Mouse (Mus musculus) midbrain, embryonic 10.5 days (tissue): Measurements from ENCODE around the gene Rcsd1. TPM values are rescaled to one million over a fixed set of nuclear protein-coding genes. Genes with fewer than 3 reads are reported as not detected.

Experiments used
- DNase-seq: peaks from one replicate; pipeline ENCODE4 v3.0.0-alpha.2; 2017; ENCODE audit warnings: low spot score
- H3K27ac ChIP-seq: fragments of 300-500 bp; sonication (generic); replicated peaks from 2 replicates; pipeline ENCODE4 v1.5.1; 2016; ENCODE audit warnings: mild to moderate bottlenecking
- H3K27me3 ChIP-seq: fragments of 300-500 bp; sonication (generic); 2 replicates; pipeline ENCODE4 v1.6.1; 2016; ENCODE audit warnings: low read depth, mild to moderate bottlenecking; ENCODE audit not compliant: poor library complexity, severe bottlenecking
- H3K36me3 ChIP-seq: fragments of 300-500 bp; sonication (generic); 2 replicates; pipeline ENCODE4 v1.6.1; 2016; ENCODE audit warnings: mild to moderate bottlenecking, moderate library complexity
- H3K4me1 ChIP-seq: fragments of 300-500 bp; sonication (generic); 2 replicates; pipeline ENCODE4 v1.6.1; 2016
- H3K4me3 ChIP-seq: fragments of 300-500 bp; sonication (generic); 2 replicates; pipeline ENCODE4 v1.5.1; 2016; ENCODE audit warnings: mild to moderate bottlenecking, moderate library complexity
- H3K9me3 ChIP-seq: fragments of 300-500 bp; sonication (generic); replicated peaks from 2 replicates; pipeline ENCODE4 v1.6.1; 2016; ENCODE audit warnings: mild to moderate bottlenecking
- WGBS: fragments of 180-500 bp; shearing (Covaris S2); methylation state at CpG from one replicate; pipeline ENCODE4 v1.1.7; 2016; 5-methylcytosine and 5-hydroxymethylcytosine counted together
- microRNA-seq: library from miRNA; unstranded; fragments of <30 nt; microRNA quantifications from one replicate; pipeline ENCODE4, GENCODE M21; 2017
- polyA plus RNA-seq: library from polyadenylated mRNA; unstranded; fragments of >200 nt; fragmentation: Nextera tagmentation; extraction: Ambion mirVana; gene quantifications from 2 replicates; pipeline ENCODE4 v1.2.1, GENCODE M21; 2016

The Rcsd1 gene
- polyA plus RNA-seq, 1 experiment from 2014 or later = 8.7 TPM

- H3K27me3 ChIP-seq = no peaks in the 10 kb centered on the region
- no peak overlapping the region for H3K4me3 ChIP-seq
- no peak for DNase-seq
- H3K4me1 ChIP-seq = no peaks in the 10 kb centered on the region
- no peak overlapping the region for H3K27ac ChIP-seq
- peaks cover 89% of the 10 kb centered on the region for H3K36me3 ChIP-seq
- no peaks in the 10 kb centered on the region for H3K9me3 ChIP-seq
- 89% methylated on average over 10 of the region's 10 CpGs for WGBS
These were observed 107.7 kb downstream of the Rcsd1 start for GRCm38 (mm10) chr1:165601775-165602280.

Small RNA genes lying within 50 kb of the gene (microRNA-seq; reads per million reads assigned to microRNA genes)
- gene Gm44458 = not detected

Other genes starting within 250 kb of the Rcsd1 start
- 6.3 and 6.7 TPM in 2 replicates for gene Dcaf6, start 249.3 kb downstream of the Rcsd1 start, polyA plus RNA-seq
- gene Mpc2, start 249.1 kb downstream of the Rcsd1 start, polyA plus RNA-seq = 96.4 and 97.5 TPM in 2 replicates
- gene Adcy10, start 224.6 kb downstream of the Rcsd1 start, polyA plus RNA-seq = 0.05 and 0.20 TPM in 2 replicates
- gene Mpzl1, start 75.2 kb downstream of the Rcsd1 start, polyA plus RNA-seq = 134 TPM in 2 replicates
- 31.7 and 36.1 TPM in 2 replicates for gene Creg1, start 54.0 kb upstream of the Rcsd1 start, polyA plus RNA-seq
- 1.6 and 2.7 TPM in 2 replicates for gene Cd247, start 78.9 kb upstream of the Rcsd1 start, polyA plus RNA-seq